Mouse (Mus musculus) regulatory T cell (primary cell): ENCODE results near the gene Phgr1.

Experiments
- in situ Hi-C: fragments of 300-600 bp; cut with MboI, MseI; formaldehyde crosslinking; loops from one replicate; pipeline ENCODE4 v1.15.1; 2025; ENCODE audit warnings: high pct_unique_total_duplicates

The Phgr1 gene

DNA sequence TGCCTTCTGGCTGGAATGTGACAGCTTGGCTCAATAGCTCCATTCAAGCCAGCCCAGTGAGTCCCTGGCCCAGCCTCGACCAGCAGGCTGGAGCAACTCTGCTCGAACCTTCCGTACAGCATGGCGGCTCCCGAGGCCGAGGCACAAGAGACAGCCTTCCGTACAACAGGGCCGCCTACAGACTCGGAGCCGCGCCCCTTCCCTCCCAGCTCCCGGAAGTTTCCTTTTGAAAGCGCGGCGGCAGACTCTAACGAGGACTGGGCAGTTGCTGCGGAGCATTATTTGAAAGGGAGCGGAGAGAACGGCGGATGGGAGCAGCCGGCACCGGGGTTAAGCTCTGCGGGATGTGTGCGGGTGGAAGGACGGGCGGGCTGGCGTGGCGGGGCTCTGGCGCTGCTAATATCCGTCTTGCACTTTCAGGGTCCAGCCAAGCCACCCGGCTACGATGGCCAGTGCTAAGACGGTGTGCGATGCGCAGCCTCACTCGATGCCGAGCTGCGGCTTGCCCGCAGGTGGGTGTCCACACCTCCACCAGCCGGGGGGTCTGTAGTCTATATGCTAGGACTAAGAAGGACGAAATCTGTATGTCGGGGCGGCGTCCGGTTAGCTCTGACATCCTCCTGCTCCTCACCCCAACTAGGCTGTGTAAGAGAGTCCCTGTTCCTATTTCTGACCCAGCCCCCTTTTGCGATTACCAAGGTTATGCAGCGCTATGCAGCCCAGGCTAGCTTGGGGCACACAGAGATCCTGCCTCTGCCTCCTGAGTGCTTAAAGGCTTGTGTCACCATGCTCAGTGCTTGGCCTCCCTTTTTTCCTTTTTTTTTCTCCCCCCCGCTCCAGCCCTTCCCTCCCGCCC lies 41.6 kb downstream of the Phgr1 start, which contains the start of gene Knstrn:
Gene Knstrn, plus strand, starts transcription at position 23 of the 856 bp plus-strand sequence.
- in situ Hi-C loops, result no loop called here

DNA sequence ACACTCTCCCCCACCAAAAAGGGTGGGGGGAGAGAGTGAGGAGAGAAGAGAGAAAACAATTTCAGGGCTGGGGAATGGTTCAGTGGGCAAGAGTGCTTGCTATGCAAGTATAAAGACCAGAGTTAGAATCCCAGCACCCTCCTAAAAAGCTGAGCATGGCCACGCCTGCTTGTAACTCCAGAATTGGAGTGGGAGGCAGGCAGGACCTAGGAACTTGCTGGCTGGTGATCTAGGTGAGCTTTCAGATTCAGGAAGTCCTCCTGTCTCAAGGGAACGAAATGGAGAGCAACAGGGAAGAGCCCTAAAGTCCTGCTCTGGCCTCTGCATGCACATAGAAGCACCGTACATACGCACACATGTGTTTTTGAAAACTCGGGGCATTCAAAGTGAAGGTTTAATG lies 50.2 kb downstream of the Phgr1 start:
- in situ Hi-C loops, result no loop called here

DNA sequence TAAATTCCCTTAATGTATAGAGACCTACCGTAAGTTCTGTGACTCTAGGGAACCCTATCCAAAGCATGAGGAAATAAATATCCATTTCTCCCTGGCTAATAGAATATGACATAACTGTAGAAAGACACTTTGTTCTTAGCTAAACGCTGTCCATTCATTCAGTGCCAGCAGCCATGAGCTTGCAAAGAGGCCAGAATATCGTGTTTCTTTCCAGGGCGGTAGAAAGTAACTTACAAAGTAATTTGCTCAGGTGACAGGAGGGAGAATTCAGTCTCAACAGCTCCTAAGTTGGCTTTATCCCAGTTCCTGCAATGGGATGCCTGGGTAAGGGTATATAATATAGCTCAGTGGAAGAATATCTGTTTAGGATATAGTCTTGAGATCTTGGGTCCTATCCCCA lies 51.8 kb downstream of the Phgr1 start:
- in situ Hi-C loops, result no loop called here
